Mouse (Mus musculus) liver, embryonic 15.5 days (tissue): ENCODE data around the gene Il2rb. TPM values are rescaled to one million over a fixed set of nuclear protein-coding genes. Genes with fewer than 3 reads are reported as not detected.

Source experiments
- ATAC-seq: fragments of 200-750 bp; cut with Nextera tagmentation; 2 replicates; pipeline ENCODE4 v1.8.0; 2017; ENCODE audit warnings: moderate number of reproducible peaks, mild to moderate bottlenecking, moderate library complexity; ENCODE audit not compliant: insufficient read depth
- H3K27ac ChIP-seq: fragments of 300-500 bp; sonication (generic); replicated peaks from 2 replicates; pipeline ENCODE4 v1.5.1; 2015; ENCODE audit warnings: mild to moderate bottlenecking, inconsistent platforms
- H3K27me3 ChIP-seq: fragments of 300-500 bp; sonication (generic); 2 replicates; pipeline ENCODE4 v1.6.1; 2015; ENCODE audit warnings: mild to moderate bottlenecking, inconsistent platforms
- H3K36me3 ChIP-seq: fragments of 300-500 bp; sonication (generic); replicated peaks from 2 replicates; pipeline ENCODE4 v1.6.1; 2015; ENCODE audit warnings: moderate library complexity, mild to moderate bottlenecking, inconsistent platforms
- H3K4me1 ChIP-seq: fragments of 300-500 bp; sonication (generic); replicated peaks from 2 replicates; pipeline ENCODE4 v1.6.1; 2015; ENCODE audit warnings: inconsistent platforms
- H3K4me2 ChIP-seq: fragments of 300-500 bp; sonication (generic); 2 replicates; pipeline ENCODE4 v1.6.1; 2015; ENCODE audit warnings: moderate library complexity, mild to moderate bottlenecking, inconsistent platforms
- H3K4me3 ChIP-seq: fragments of 300-500 bp; sonication (generic); replicated peaks from 2 replicates; pipeline ENCODE4 v1.5.1; 2015; ENCODE audit warnings: mild to moderate bottlenecking, inconsistent platforms
- H3K9ac ChIP-seq: fragments of 300-500 bp; sonication (generic); 2 replicates; pipeline ENCODE4 v1.6.1; 2015; ENCODE audit warnings: moderate library complexity, mild to moderate bottlenecking, inconsistent platforms
- H3K9me3 ChIP-seq: fragments of 300-500 bp; sonication (generic); replicated peaks from 2 replicates; pipeline ENCODE4 v1.6.1; 2016; ENCODE audit warnings: inconsistent platforms
- WGBS: fragments of 180-500 bp; shearing (Covaris S2); methylation state at CpG from one replicate; pipeline ENCODE4 v1.1.7; 2015; ENCODE audit warnings: mixed read lengths; ENCODE audit not compliant: insufficient replicate concordance; 5-methylcytosine and 5-hydroxymethylcytosine counted together
- polyA plus RNA-seq: library from polyadenylated mRNA; unstranded; fragments of >200 nt; fragmentation: Nextera tagmentation; extraction: Ambion mirVana; gene quantifications from 2 replicates; pipeline ENCODE4 v1.2.1, GENCODE M21; 2015

The Il2rb gene
- polyA plus RNA-seq, 1 experiment from 2014 or later, result 0.58 TPM

GRCm38 (mm10) chr15:78504816-78505215 lies 9.7 kb upstream of the Il2rb start:
- H3K27me3 ChIP-seq, result no peaks in the 10 kb centered on the region
- H3K27ac ChIP-seq, result no peak overlapping the region
- no peak for ATAC-seq
- peaks cover 6% of the 10 kb centered on the region; the same call in 1 of the 2 replicates for H3K4me1 ChIP-seq
- H3K4me3 ChIP-seq, result no peak overlapping the region
- H3K4me2 ChIP-seq, result no peak overlapping the region
- no peaks in the 10 kb centered on the region for H3K36me3 ChIP-seq
- no peaks in the 10 kb centered on the region for H3K9me3 ChIP-seq
- WGBS, result 82% methylated on average over 5 of the region's 5 CpGs
- no peak overlapping the region for H3K9ac ChIP-seq

GRCm38 (mm10) chr15:78504013-78504412 lies 8.9 kb upstream of the Il2rb start:
- 58% methylated on average over 1 of the region's 1 CpGs for WGBS
- ATAC-seq, result no peak
- H3K4me2 ChIP-seq, result no peak overlapping the region

GRCm38 (mm10) chr15:78502437-78503132 lies 7.5 kb upstream of the Il2rb start:
- Histone ChIP-seq H3K36me3 (no peaks in the 10 kb centered on the region), H3K27ac (no peak overlapping the region), H3K4me3 (no peak overlapping the region), H3K4me1 (peaks cover 2% of the 10 kb centered on the region; the same call in 1 of the 2 replicates), H3K4me2 (no peak overlapping the region), H3K9me3 (no peaks in the 10 kb centered on the region), H3K9ac (no peak overlapping the region), H3K27me3 (no peaks in the 10 kb centered on the region)
- 65% methylated on average over 18 of the region's 18 CpGs for WGBS
- ATAC-seq, result no peak

More at GRCm38 (mm10) chr15:78504013-78504412, 8.9 kb upstream of the Il2rb start:
- Histone ChIP-seq H3K27ac (no peak overlapping the region), H3K4me3 (no peak overlapping the region), H3K36me3 (no peaks in the 10 kb centered on the region), H3K9ac (no peak overlapping the region), H3K9me3 (no peaks in the 10 kb centered on the region), H3K27me3 (no peaks in the 10 kb centered on the region), H3K4me1 (peaks cover 6% of the 10 kb centered on the region; the same call in 1 of the 2 replicates)

- Histone ChIP-seq H3K27ac (no peak overlapping the region), H3K4me3 (no peak overlapping the region), H3K27me3 (no peaks in the 10 kb centered on the region), H3K9ac (no peak overlapping the region), H3K36me3 (no peaks in the 10 kb centered on the region), H3K4me2 (no peak overlapping the region), H3K9me3 (no peaks in the 10 kb centered on the region), H3K4me1 (peaks cover 2% of the 10 kb centered on the region; the same call in 1 of the 2 replicates)
- WGBS, result 64% methylated on average over 10 of the region's 10 CpGs
- ATAC-seq, result no peak
Measured at GRCm38 (mm10) chr15:78493401-78494010, 1.6 kb downstream of the Il2rb start.

GRCm38 (mm10) chr15:78491301-78491700 lies 3.8 kb downstream of the Il2rb start:
- no peaks in the 10 kb centered on the region for H3K36me3 ChIP-seq
- H3K27me3 ChIP-seq, result no peaks in the 10 kb centered on the region; the same call in 1 of the 2 replicates
- no peaks in the 10 kb centered on the region for H3K9me3 ChIP-seq
- 48% methylated on average over 3 of the region's 3 CpGs for WGBS
- no peak overlapping the region for H3K9ac ChIP-seq
- H3K4me1 ChIP-seq, result peaks cover 2% of the 10 kb centered on the region; the same call in 1 of the 2 replicates
- ATAC-seq, result no peak
- H3K27ac ChIP-seq, result no peak overlapping the region
- no peak overlapping the region for H3K4me2 ChIP-seq
- no peak overlapping the region for H3K4me3 ChIP-seq

- H3K27me3 ChIP-seq, result no peaks in the 10 kb centered on the region; the same call in 1 of the 2 replicates
Measured at GRCm38 (mm10) chr15:78489906-78490305, 5.2 kb downstream of the Il2rb start.

GRCm38 (mm10) chr15:78489248-78489647 lies 5.8 kb downstream of the Il2rb start:
- ATAC-seq, result no peak
- H3K9ac ChIP-seq, result no peak overlapping the region
- 71% methylated on average over 3 of the region's 3 CpGs for WGBS

More at GRCm38 (mm10) chr15:78489906-78490305, 5.2 kb downstream of the Il2rb start:
- H3K4me1 ChIP-seq, result peaks cover 2% of the 10 kb centered on the region; the same call in 1 of the 2 replicates
- no peak overlapping the region for H3K4me2 ChIP-seq
- WGBS, result 59% methylated on average over 8 of the region's 8 CpGs
- ATAC-seq, result no peak
- no peak overlapping the region for H3K4me3 ChIP-seq
- no peaks in the 10 kb centered on the region for H3K9me3 ChIP-seq
- no peak overlapping the region for H3K27ac ChIP-seq
- no peak overlapping the region for H3K9ac ChIP-seq
- H3K36me3 ChIP-seq, result no peaks in the 10 kb centered on the region

GRCm38 (mm10) chr15:78487066-78487465 lies 8.0 kb downstream of the Il2rb start:
- no peak for ATAC-seq
- Histone ChIP-seq H3K4me2 (no peak overlapping the region), H3K27me3 (no peaks in the 10 kb centered on the region; the same call in 1 of the 2 replicates), H3K9ac (no peak overlapping the region), H3K9me3 (no peaks in the 10 kb centered on the region), H3K4me1 (no peaks in the 10 kb centered on the region; the same call in 1 of the 2 replicates), H3K4me3 (no peak overlapping the region), H3K36me3 (no peaks in the 10 kb centered on the region), H3K27ac (no peak overlapping the region)
- WGBS, result 35% methylated on average over 4 of the region's 4 CpGs

More at GRCm38 (mm10) chr15:78489248-78489647, 5.8 kb downstream of the Il2rb start:
- H3K27me3 ChIP-seq, result no peaks in the 10 kb centered on the region; the same call in 1 of the 2 replicates
- H3K4me3 ChIP-seq, result no peak overlapping the region
- no peaks in the 10 kb centered on the region for H3K9me3 ChIP-seq
- H3K27ac ChIP-seq, result no peak overlapping the region
- H3K36me3 ChIP-seq, result no peaks in the 10 kb centered on the region
- peaks cover 2% of the 10 kb centered on the region; the same call in 1 of the 2 replicates for H3K4me1 ChIP-seq
- H3K4me2 ChIP-seq, result no peak overlapping the region

- Histone ChIP-seq H3K27me3 (no peaks in the 10 kb centered on the region; the same call in 1 of the 2 replicates), H3K9me3 (no peaks in the 10 kb centered on the region), H3K36me3 (no peaks in the 10 kb centered on the region), H3K4me1 (peaks cover 4% of the 10 kb centered on the region; the same call in 1 of the 2 replicates), H3K4me2 (no peak overlapping the region), H3K27ac (no peak overlapping the region), H3K9ac (no peak overlapping the region), H3K4me3 (no peak overlapping the region)
- WGBS, result 55% methylated on average over 1 of the region's 1 CpGs
- no peak for ATAC-seq
Measured at GRCm38 (mm10) chr15:78486564-78486963, 8.5 kb downstream of the Il2rb start.

GRCm38 (mm10) chr15:78483311-78483710 lies 11.8 kb downstream of the Il2rb start:
- no peak overlapping the region for H3K27ac ChIP-seq
- WGBS, result 53% methylated on average over 4 of the region's 4 CpGs
- no peaks in the 10 kb centered on the region for H3K36me3 ChIP-seq
- H3K4me1 ChIP-seq, result peaks cover 10% of the 10 kb centered on the region; the same call in 1 of the 2 replicates
- H3K9me3 ChIP-seq, result no peaks in the 10 kb centered on the region
- H3K4me3 ChIP-seq, result no peak overlapping the region
- no peaks in the 10 kb centered on the region; the same call in 1 of the 2 replicates for H3K27me3 ChIP-seq
- no peak overlapping the region for H3K4me2 ChIP-seq
- ATAC-seq, result no peak
- H3K9ac ChIP-seq, result no peak overlapping the region

GRCm38 (mm10) chr15:78482518-78482917 lies 12.6 kb downstream of the Il2rb start:
- 39% methylated on average over 3 of the region's 3 CpGs for WGBS
- Histone ChIP-seq H3K4me2 (no peak overlapping the region), H3K9ac (no peak overlapping the region), H3K9me3 (no peaks in the 10 kb centered on the region), H3K4me3 (no peak overlapping the region), H3K27me3 (no peaks in the 10 kb centered on the region; the same call in 1 of the 2 replicates), H3K36me3 (no peaks in the 10 kb centered on the region), H3K4me1 (peaks cover 10% of the 10 kb centered on the region; the same call in 1 of the 2 replicates), H3K27ac (no peak overlapping the region)
- no peak for ATAC-seq
